Mouse (Mus musculus): ENCODE results near the gene Ramp1.

GRCm38 (mm10) chr1:91187786-91188640 lies 8.4 kb downstream of the Ramp1 start:
- TF ChIP-seq CTCF (IDR thresholded peaks at IDR 0.05; ENCODE audit: extremely low read depth, insufficient read length, insufficient replicate concordance, low read depth, low read length), result no peak
- no peak for TF ChIP-seq POLR2A (IDR thresholded peaks at IDR 0.05; ENCODE audit: low read depth, low read length)

Data from small intestine, adult 2 months (tissue).